Comparison of ENCODE assay signal across 1 mouse cellular context in genomic region chr6:88906369-88907108, GRCm38 (mm10).
TF ChIP-seq lines count a peak whose summit lies in the region.

No protein-coding gene starts in this region.

TF ChIP-seq in CH12.LX, 34 proteins besides CTCF, POLR2A, EP300 and RAD21 (continued from another document):
- no peak for TF ChIP-seq NELFE (IDR thresholded peaks at IDR 0.05; ENCODE audit: low read depth, low read length)
- peak; percentile 62 for TF ChIP-seq SMC3 (IDR thresholded peaks at IDR 0.05; ENCODE audit: low read depth, low read length)
- TF ChIP-seq CHD1 (IDR thresholded peaks at IDR 0.05; ENCODE audit: low read depth, low read length) = no peak
- TF ChIP-seq MAX (IDR thresholded peaks at IDR 0.05; ENCODE audit: low read length) = 0 out of 2 replicates have a peak, but pooled peaks have one; percentile 26
- TF ChIP-seq MYC (IDR thresholded peaks at IDR 0.05; ENCODE audit: low read depth, low read length) = no peak
- no peak for TF ChIP-seq RCOR1 (conservative IDR thresholded peaks at IDR 0.05; ENCODE audit: low read depth, low read length)
- TF ChIP-seq USF1 (IDR thresholded peaks at IDR 0.05; ENCODE audit: low read depth, low read length) = peak; percentile 58
- no peak for TF ChIP-seq MAZ (IDR thresholded peaks at IDR 0.05; ENCODE audit: low read depth, low read length)
- TF ChIP-seq HCFC1 (IDR thresholded peaks at IDR 0.05; ENCODE audit: low read depth, low read length) = no peak
- no peak for TF ChIP-seq ZMIZ1 (IDR thresholded peaks at IDR 0.05; ENCODE audit: low read depth, low read length)
- no peak for TF ChIP-seq ETS1 (conservative IDR thresholded peaks at IDR 0.05; ENCODE audit: low read depth, low read length)
TF ChIP-seq in CH12.LX: peak in this region for 5.
